Mouse (Mus musculus) MEL (cell line): ENCODE data around the gene Fblim1. TPM values are rescaled to one million over a fixed set of nuclear protein-coding genes. Genes with fewer than 3 reads are reported as not detected.

Source experiments
- DNase-seq: peaks from one replicate; pipeline ENCODE4 v3.0.0; 2011; ENCODE audit warnings: low read depth, low spot score
- H3K27ac ChIP-seq: 2 replicates; pipeline ENCODE4 v1.5.1; 2012; ENCODE audit warnings: low read depth, mild to moderate bottlenecking, control low read depth, low read length, moderate library complexity; ENCODE audit not compliant: control insufficient read depth
- H3K27me3 ChIP-seq, 2 experiments: fragments of 150-350 bp in 1 of 2; sonication (generic) in 1 of 2; 2 replicates each; pipeline ENCODE4 v1.6.1; 2012; ENCODE audit warnings: low read length in 2 of 2, mild to moderate bottlenecking in 2 of 2, improper control_type of control experiment in 1 of 2, moderate library complexity in 1 of 2; ENCODE audit not compliant: insufficient read depth in 2 of 2, control insufficient read depth in 1 of 2
- H3K36me3 ChIP-seq, 2 experiments: 2 replicates each; pipeline ENCODE4 v1.6.1; 2012 to 2014; ENCODE audit warnings: low read length in 2 of 2, improper control_type of control experiment in 1 of 2, inconsistent platforms in 1 of 2, mild to moderate bottlenecking in 1 of 2; ENCODE audit not compliant: insufficient read depth in 2 of 2, control insufficient read depth in 1 of 2
- H3K4me1 ChIP-seq, 2 experiments: fragments of 150-350 bp in 1 of 2; sonication (generic) in 1 of 2; 2 replicates each; pipeline ENCODE4 v1.6.1; 2012; ENCODE audit warnings: low read length in 2 of 2, improper control_type of control experiment in 1 of 2, mild to moderate bottlenecking in 1 of 2; ENCODE audit not compliant: insufficient read depth in 2 of 2, control insufficient read depth in 1 of 2
- H3K4me3 ChIP-seq, 2 experiments: fragments of 150-350 bp in 1 of 2; sonication (generic) in 1 of 2; 2 replicates each; pipeline ENCODE4 v1.5.1; 2012; ENCODE audit warnings: low read depth in 2 of 2, low read length in 2 of 2, mild to moderate bottlenecking in 2 of 2, moderate library complexity in 2 of 2, control low read depth in 1 of 2, improper control_type of control experiment in 1 of 2; ENCODE audit not compliant: control insufficient read depth in 1 of 2, insufficient read depth in 1 of 2
- H3K79me2 ChIP-seq: 2 replicates; pipeline ENCODE4 v1.6.1; 2012; ENCODE audit warnings: mild to moderate bottlenecking, low read length, moderate library complexity; ENCODE audit not compliant: control insufficient read depth, poor library complexity, insufficient read depth
- H3K9ac ChIP-seq: 2 replicates; pipeline ENCODE4 v1.6.1; 2012; ENCODE audit warnings: low read depth, mild to moderate bottlenecking, control low read depth, low read length, moderate library complexity; ENCODE audit not compliant: control insufficient read depth, poor library complexity, severe bottlenecking
- H3K9me3 ChIP-seq: fragments of 150-350 bp; sonication (generic); replicated peaks from 2 replicates; pipeline ENCODE4 v1.6.1; 2012; ENCODE audit warnings: mild to moderate bottlenecking, low read length, improper control_type of control experiment, moderate library complexity; ENCODE audit not compliant: insufficient read depth
- BHLHE40 ChIP-seq: IDR thresholded peaks from 2 replicates; pipeline ENCODE4 v1.6.1; 2012; ENCODE audit warnings: low read depth, mild to moderate bottlenecking, inconsistent platforms, low read length, improper control_type of control experiment, borderline replicate concordance
- CHD1 ChIP-seq: IDR thresholded peaks from 2 replicates; pipeline ENCODE4 v1.6.1; 2012; ENCODE audit warnings: low read depth, mild to moderate bottlenecking, inconsistent platforms, low read length, improper control_type of control experiment
- CTCF ChIP-seq, 3 experiments: IDR thresholded peaks in 2 of 3; conservative IDR thresholded peaks in 1 of 3; 2 replicates each; pipeline ENCODE4 v1.5.1; 2011 to 2012; ENCODE audit warnings: low read length in 3 of 3, low read depth in 2 of 3, mild to moderate bottlenecking in 2 of 3, improper control_type of control experiment in 1 of 3, inconsistent platforms in 1 of 3, mixed read lengths in 1 of 3, moderate library complexity in 1 of 3; ENCODE audit not compliant: control insufficient read depth in 1 of 3, insufficient read depth in 1 of 3, poor library complexity in 1 of 3, severe bottlenecking in 1 of 3
- E2F4 ChIP-seq: IDR thresholded peaks from 2 replicates; pipeline ENCODE4 v1.6.1; 2011; ENCODE audit warnings: low read depth, low read length, improper control_type of control experiment, borderline replicate concordance
- ELF1 ChIP-seq: IDR thresholded peaks from 2 replicates; pipeline ENCODE4 v1.6.1; 2014; ENCODE audit warnings: low read depth, mild to moderate bottlenecking, inconsistent platforms, low read length, improper control_type of control experiment, moderate library complexity
- EP300 ChIP-seq, 2 experiments: IDR thresholded peaks; 2 replicates each; pipeline ENCODE4 v1.6.1; 2011; ENCODE audit warnings: improper control_type of control experiment in 2 of 2, low read length in 2 of 2, low read depth in 1 of 2, mild to moderate bottlenecking in 1 of 2
- ETS1 ChIP-seq: IDR thresholded peaks from 2 replicates; pipeline ENCODE4 v1.6.1; 2012; ENCODE audit warnings: low read depth, mild to moderate bottlenecking, inconsistent platforms, low read length, improper control_type of control experiment, moderate library complexity
- GATA1 ChIP-seq: IDR thresholded peaks from 2 replicates; pipeline ENCODE4 v1.6.1; 2011; ENCODE audit warnings: low read depth, low read length, improper control_type of control experiment
- KAT2A ChIP-seq: conservative IDR thresholded peaks from 2 replicates; pipeline ENCODE4 v1.6.1; 2012; ENCODE audit warnings: low read depth, low read length, improper control_type of control experiment, inconsistent platforms
- MAX ChIP-seq: IDR thresholded peaks from 2 replicates; pipeline ENCODE4 v1.6.1; 2011; ENCODE audit warnings: low read length, improper control_type of control experiment
- MAZ ChIP-seq: IDR thresholded peaks from 2 replicates; pipeline ENCODE4 v1.6.1; 2012; ENCODE audit warnings: low read depth, mild to moderate bottlenecking, inconsistent platforms, low read length, improper control_type of control experiment
- MEF2A ChIP-seq: IDR thresholded peaks from 2 replicates; pipeline ENCODE4 v1.6.1; 2014; ENCODE audit warnings: low read depth, mild to moderate bottlenecking, inconsistent platforms, low read length, improper control_type of control experiment; ENCODE audit not compliant: poor library complexity, insufficient replicate concordance, severe bottlenecking; ENCODE audit errors: extremely low read depth
- MYB ChIP-seq: IDR thresholded peaks from 2 replicates; pipeline ENCODE4 v1.6.1; 2011; ENCODE audit warnings: mild to moderate bottlenecking, low read depth, low read length, improper control_type of control experiment
- MYC ChIP-seq: IDR thresholded peaks from 2 replicates; pipeline ENCODE4 v1.6.1; 2011; ENCODE audit warnings: low read depth, mild to moderate bottlenecking, low read length, improper control_type of control experiment, moderate library complexity
- NELFE ChIP-seq: IDR thresholded peaks from 2 replicates; pipeline ENCODE4 v1.6.1; 2011; ENCODE audit warnings: low read depth, low read length, improper control_type of control experiment
- POLR2A ChIP-seq, 2 experiments: IDR thresholded peaks; 2 replicates each; pipeline ENCODE4 v1.6.1; 2011 to 2012; ENCODE audit warnings: low read length in 2 of 2, mild to moderate bottlenecking in 2 of 2, control low read depth in 1 of 2, improper control_type of control experiment in 1 of 2, low read depth in 1 of 2, moderate library complexity in 1 of 2; ENCODE audit not compliant: control insufficient read depth in 1 of 2, insufficient read depth in 1 of 2, poor library complexity in 1 of 2
- POLR2AphosphoS2 ChIP-seq: IDR thresholded peaks from 2 replicates; pipeline ENCODE4 v1.6.1; 2011; ENCODE audit warnings: low read length, improper control_type of control experiment
- RAD21 ChIP-seq: IDR thresholded peaks from 2 replicates; pipeline ENCODE4 v1.6.1; 2011; ENCODE audit warnings: mild to moderate bottlenecking, low read depth, low read length, improper control_type of control experiment
- TAL1 ChIP-seq: IDR thresholded peaks from 2 replicates; pipeline ENCODE4 v1.6.1; 2012; ENCODE audit warnings: mild to moderate bottlenecking, inconsistent platforms, low read length, moderate library complexity, mixed read lengths
- TBP ChIP-seq: IDR thresholded peaks from 2 replicates; pipeline ENCODE4 v1.8.0; 2011; ENCODE audit warnings: low read depth, low read length, improper control_type of control experiment
- TCF12 ChIP-seq: IDR thresholded peaks from 2 replicates; pipeline ENCODE4 v1.6.1; 2014; ENCODE audit warnings: low read depth, mild to moderate bottlenecking, inconsistent platforms, low read length, improper control_type of control experiment, moderate library complexity
- UBTF ChIP-seq: IDR thresholded peaks from 2 replicates; pipeline ENCODE4 v1.6.1; 2012; ENCODE audit warnings: low read depth, mild to moderate bottlenecking, inconsistent platforms, low read length, improper control_type of control experiment, moderate library complexity, borderline replicate concordance; ENCODE audit not compliant: insufficient read depth
- USF2 ChIP-seq, 2 experiments: IDR thresholded peaks; 2 replicates each; pipeline ENCODE4 v1.6.1; 2011 to 2012; ENCODE audit warnings: improper control_type of control experiment in 2 of 2, low read length in 2 of 2, borderline replicate concordance in 1 of 2, inconsistent platforms in 1 of 2, low read depth in 1 of 2, mild to moderate bottlenecking in 1 of 2; ENCODE audit not compliant: insufficient read depth in 1 of 2
- ZC3H11A ChIP-seq: IDR thresholded peaks from 2 replicates; pipeline ENCODE4 v1.6.1; 2012; ENCODE audit warnings: low read depth, mild to moderate bottlenecking, inconsistent platforms, low read length, improper control_type of control experiment
- ZKSCAN1 ChIP-seq: IDR thresholded peaks from 2 replicates; pipeline ENCODE4 v1.6.1; 2012; ENCODE audit warnings: low read depth, mild to moderate bottlenecking, inconsistent platforms, low read length, improper control_type of control experiment, moderate library complexity
- ZMIZ1 ChIP-seq: IDR thresholded peaks from 2 replicates; pipeline ENCODE4 v1.6.1; 2012; ENCODE audit warnings: low read depth, mild to moderate bottlenecking, inconsistent platforms, low read length, improper control_type of control experiment, moderate library complexity
- ZNF384 ChIP-seq: IDR thresholded peaks from 2 replicates; pipeline ENCODE4 v1.6.1; 2012; ENCODE audit warnings: low read depth, mild to moderate bottlenecking, inconsistent platforms, low read length, improper control_type of control experiment
- polyA plus RNA-seq, 2 experiments: library from polyadenylated mRNA; stranded (reverse) in 1 of 2; unstranded in 1 of 2; fragments of >175 nt in 1 of 2; fragments of >200 nt in 1 of 2; gene quantifications; 2 replicates each; pipeline versions ENCODE4 v1.2.1 to v1.2.4; 2012; ENCODE audit warnings: low replicate concordance in 2 of 2, low read depth in 1 of 2; ENCODE audit not compliant: insufficient read length in 2 of 2, insufficient read depth in 1 of 2, missing spikeins in 1 of 2
- total RNA-seq: library from RNA; depleted of rRNA; stranded (reverse); fragments of 300-350 nt; gene quantifications from 2 replicates; pipeline ENCODE4 v1.2.3, GENCODE M21; 2012

The Fblim1 gene
- total and polyA plus RNA-seq, 3 experiments = not detected

DNA sequence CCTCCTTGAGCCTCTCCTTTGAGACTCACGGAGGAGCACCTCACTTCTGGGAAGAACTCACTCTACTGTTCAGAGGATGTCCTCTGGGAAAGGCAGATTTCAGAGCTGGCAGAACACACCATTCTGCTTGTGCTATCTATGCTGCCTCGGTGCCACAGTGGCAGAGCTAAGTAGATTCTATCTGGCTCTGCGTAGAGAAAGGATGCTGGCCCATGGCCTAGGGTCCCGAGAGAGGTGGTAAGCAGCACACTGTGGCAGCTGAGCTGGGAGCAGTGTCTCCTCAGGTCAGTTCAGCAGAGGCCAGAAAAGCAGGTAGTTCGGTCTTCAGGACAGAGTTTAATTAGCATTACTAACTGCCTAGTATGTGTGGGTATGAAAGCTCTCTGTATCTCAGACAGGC lies 42.4 kb upstream of the Fblim1 start:
- H3K9me3 ChIP-seq = no peaks in the 10 kb centered on the region
- H3K4me3 ChIP-seq = no peak overlapping the region
- no peak for DNase-seq
- no peaks in the 10 kb centered on the region for H3K4me1 ChIP-seq
- no peaks in the 10 kb centered on the region for H3K27me3 ChIP-seq
- TF ChIP-seq POLR2A (IDR thresholded peaks at IDR 0.05; ENCODE audit: control insufficient read depth in 1 of 2, insufficient read depth in 1 of 2, low read depth in 1 of 2, low read length in 2 of 2, poor library complexity in 1 of 2) (no peak), BHLHE40 (no peak), RAD21 (no peak), TBP (no peak), ZKSCAN1 (no peak), CTCF (IDR thresholded peaks at IDR 0.05 in 2 of 3, conservative IDR thresholded peaks at IDR 0.05 in 1 of 3; ENCODE audit: control insufficient read depth in 1 of 3, insufficient read depth in 1 of 3, low read depth in 2 of 3, low read length in 3 of 3, poor library complexity in 1 of 3, severe bottlenecking in 1 of 3) (no peak), UBTF (no peak), ZMIZ1 (no peak), ZNF384 (no peak), USF2 (IDR thresholded peaks at IDR 0.05; ENCODE audit: borderline replicate concordance in 1 of 2, insufficient read depth in 1 of 2, low read depth in 1 of 2, low read length in 2 of 2) (no peak), GATA1 (no peak), MYC (no peak), POLR2AphosphoS2 (no peak), TCF12 (no peak), KAT2A (no peak), MEF2A (no peak), MYB (no peak), MAZ (no peak), NELFE (no peak)
- no peaks in the 10 kb centered on the region; a peak in 1 of 4 replicates for H3K36me3 ChIP-seq
- no peak overlapping the region for H3K27ac ChIP-seq
- H3K9ac ChIP-seq = no peak overlapping the region
- no peaks in the 10 kb centered on the region for H3K79me2 ChIP-seq

DNA sequence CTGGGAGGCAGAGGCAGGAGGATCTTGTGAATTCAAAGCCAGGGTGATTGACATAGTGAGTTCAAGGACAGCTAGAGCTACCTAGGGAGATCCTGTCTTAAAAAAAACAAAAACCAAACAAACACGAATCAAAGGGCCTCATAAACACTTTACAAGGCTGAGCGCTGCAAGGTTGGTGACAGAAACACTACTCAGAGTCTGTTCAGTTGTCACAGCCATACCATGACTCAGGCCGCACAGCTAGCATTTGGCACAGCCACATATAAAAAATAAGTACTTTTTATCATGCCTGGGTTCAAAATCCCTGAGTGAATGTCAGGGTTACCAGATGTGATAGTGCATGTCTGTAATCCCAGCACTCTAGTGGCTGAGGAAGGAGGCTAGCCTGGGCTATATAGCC lies 41.3 kb upstream of the Fblim1 start:
- Histone ChIP-seq H3K27me3 (no peaks in the 10 kb centered on the region), H3K9me3 (no peaks in the 10 kb centered on the region), H3K4me3 (no peak overlapping the region), H3K4me1 (no peaks in the 10 kb centered on the region), H3K36me3 (no peaks in the 10 kb centered on the region; a peak in 1 of 4 replicates), H3K79me2 (no peaks in the 10 kb centered on the region), H3K9ac (no peak overlapping the region), H3K27ac (no peak overlapping the region)
- TF ChIP-seq MAZ (no peak), ETS1 (no peak), ZC3H11A (no peak), BHLHE40 (no peak), MEF2A (no peak), ZKSCAN1 (no peak), NELFE (no peak), ZMIZ1 (no peak), ZNF384 (no peak), MAX (no peak), EP300 (IDR thresholded peaks at IDR 0.05; ENCODE audit: low read depth in 1 of 2, low read length in 2 of 2) (no peak), TAL1 (no peak), ELF1 (no peak), CHD1 (no peak), E2F4 (no peak), KAT2A (no peak)
- no peak for DNase-seq
